Mouse (Mus musculus) stomach, postnatal 0 days (tissue): ENCODE measurements around the gene Oip5. TPM values are rescaled to one million over a fixed set of nuclear protein-coding genes. Genes with fewer than 3 reads are reported as not detected.

Source experiments
- ATAC-seq: fragments of 200-750 bp; cut with Nextera tagmentation; 2 replicates; pipeline ENCODE4 v1.8.0; 2017; ENCODE audit not compliant: low FRiP score, low TSS enrichment
- DNase-seq: peaks from one replicate; pipeline ENCODE4 v3.0.0-alpha.2; 2016; ENCODE audit warnings: low spot score
- H3K27ac ChIP-seq: fragments of 300-500 bp; sonication (generic); replicated peaks from 2 replicates; pipeline ENCODE4 v1.5.1; 2014; ENCODE audit warnings: mild to moderate bottlenecking, control low read depth
- H3K27me3 ChIP-seq: fragments of 300-500 bp; sonication (generic); 2 replicates; pipeline ENCODE4 v1.6.1; 2014; ENCODE audit warnings: low read length; ENCODE audit not compliant: control insufficient read depth, insufficient read depth
- H3K36me3 ChIP-seq: fragments of 300-500 bp; sonication (generic); 2 replicates; pipeline ENCODE4 v1.6.1; 2014; ENCODE audit warnings: low read length, mixed read lengths; ENCODE audit not compliant: control insufficient read depth, insufficient read depth
- H3K4me1 ChIP-seq: fragments of 300-500 bp; sonication (generic); replicated peaks from 2 replicates; pipeline ENCODE4 v1.6.1; 2014; ENCODE audit warnings: antibody characterized with exemption; ENCODE audit not compliant: control insufficient read depth, insufficient read depth
- H3K4me2 ChIP-seq: fragments of 300-500 bp; sonication (generic); replicated peaks from 2 replicates; pipeline ENCODE4 v1.6.1; 2014; ENCODE audit warnings: low read depth, mild to moderate bottlenecking, control low read depth, moderate library complexity
- H3K4me3 ChIP-seq: fragments of 300-500 bp; sonication (generic); 2 replicates; pipeline ENCODE4 v1.5.1; 2014; ENCODE audit warnings: low read depth, low read length, control low read depth
- H3K9ac ChIP-seq: fragments of 300-500 bp; sonication (generic); 2 replicates; pipeline ENCODE4 v1.6.1; 2014; ENCODE audit warnings: mild to moderate bottlenecking, low read length, control low read depth, mixed read lengths
- H3K9me3 ChIP-seq: fragments of 300-500 bp; sonication (generic); 2 replicates; pipeline ENCODE4 v1.6.1; 2016; ENCODE audit warnings: low read length; ENCODE audit not compliant: control insufficient read depth
- CTCF ChIP-seq: IDR thresholded peaks from 2 replicates; pipeline ENCODE4 v1.5.1; 2016; ENCODE audit warnings: antibody characterized with exemption, low read depth, mild to moderate bottlenecking, moderate library complexity
- EP300 ChIP-seq: optimal IDR thresholded peaks from 2 replicates; pipeline ENCODE3; 2016; ENCODE audit warnings: antibody characterized with exemption
- WGBS: fragments of 180-500 bp; shearing (Covaris S2); extraction: QIAGEN DNeasy Blood & Tissue Kit; methylation state at CpG from one replicate; pipeline ENCODE4 v1.1.7; 2014; 5-methylcytosine and 5-hydroxymethylcytosine counted together
- polyA plus RNA-seq: library from polyadenylated mRNA; unstranded; fragments of >200 nt; fragmentation: Nextera tagmentation; extraction: Ambion mirVana; gene quantifications from 2 replicates; pipeline ENCODE4 v1.2.1, GENCODE M21; 2015

Oip5 gene
- polyA plus RNA-seq, 1 experiment from 2014 or later: 9.3 TPM

- Histone ChIP-seq H3K4me1 (no peaks in the 10 kb centered on the region), H3K27ac (no peak overlapping the region), H3K9me3 (no peaks in the 10 kb centered on the region), H3K9ac (no peak overlapping the region), H3K27me3 (no peaks in the 10 kb centered on the region), H3K4me3 (no peak overlapping the region), H3K36me3 (peaks cover 4% of the 10 kb centered on the region; the same call in 1 of the 2 replicates), H3K4me2 (no peak overlapping the region)
- ATAC-seq (no peak), DNase-seq (no peak)
- WGBS: 84% methylated on average over 3 of the region's 3 CpGs
- TF ChIP-seq CTCF (no peak), EP300 (no peak)
These were observed 36.7 kb downstream of the Oip5 start for GRCm38 (mm10) chr2:119581571-119581970.

GRCm38 (mm10) chr2:119572471-119572870 is 45.8 kb downstream of the Oip5 start:
- no peak for TF ChIP-seq CTCF
- no peak for TF ChIP-seq EP300
- H3K4me2 ChIP-seq: no peak overlapping the region
- no peaks in the 10 kb centered on the region for H3K4me1 ChIP-seq
- peaks cover 3% of the 10 kb centered on the region; the same call in 1 of the 2 replicates for H3K36me3 ChIP-seq
- H3K9me3 ChIP-seq: no peaks in the 10 kb centered on the region
- no peak overlapping the region for H3K27ac ChIP-seq
- no peak overlapping the region for H3K4me3 ChIP-seq
- no peak for ATAC-seq
- peak; percentile 48 for DNase-seq
- WGBS: 47% methylated on average over 1 of the region's 1 CpGs
- no peaks in the 10 kb centered on the region for H3K27me3 ChIP-seq
- H3K9ac ChIP-seq: no peak overlapping the region

GRCm38 (mm10) chr2:119566182-119566855 is 52.0 kb downstream of the Oip5 start:
- no peak for TF ChIP-seq EP300
- TF ChIP-seq CTCF: no peak
- no peaks in the 10 kb centered on the region for H3K27me3 ChIP-seq
- H3K9ac ChIP-seq: no peak overlapping the region
- no peak overlapping the region for H3K4me3 ChIP-seq
- peak; percentile 60; the same call in 1 of the 2 replicates for ATAC-seq
- WGBS: 72% methylated on average over 7 of the region's 7 CpGs
- no peaks in the 10 kb centered on the region for H3K4me1 ChIP-seq
- H3K9me3 ChIP-seq: no peaks in the 10 kb centered on the region
- no peaks in the 10 kb centered on the region for H3K36me3 ChIP-seq
- DNase-seq: peak; percentile 25
- no peak overlapping the region for H3K4me2 ChIP-seq
- H3K27ac ChIP-seq: no peak overlapping the region

GRCm38 (mm10) chr2:119565284-119565683 is 53.0 kb downstream of the Oip5 start:
- no peaks in the 10 kb centered on the region for H3K9me3 ChIP-seq
- no peaks in the 10 kb centered on the region for H3K4me1 ChIP-seq
- no peak overlapping the region for H3K9ac ChIP-seq
- no peak for TF ChIP-seq CTCF
- no peak for TF ChIP-seq EP300
- 91% methylated on average over 4 of the region's 4 CpGs for WGBS
- no peak overlapping the region for H3K27ac ChIP-seq
- no peak for ATAC-seq
- no peak overlapping the region for H3K4me3 ChIP-seq
- H3K27me3 ChIP-seq: no peaks in the 10 kb centered on the region
- no peaks in the 10 kb centered on the region for H3K36me3 ChIP-seq
- no peak overlapping the region for H3K4me2 ChIP-seq
- DNase-seq: no peak

GRCm38 (mm10) chr2:119561794-119562193 is 56.5 kb downstream of the Oip5 start:
- no peak for TF ChIP-seq CTCF
- TF ChIP-seq EP300: no peak
- H3K9me3 ChIP-seq: no peaks in the 10 kb centered on the region

More at GRCm38 (mm10) chr2:119561794-119562193, 56.5 kb downstream of the Oip5 start:
- Histone ChIP-seq H3K9ac (no peak overlapping the region), H3K4me3 (no peak overlapping the region), H3K27ac (no peak overlapping the region), H3K4me2 (no peak overlapping the region), H3K27me3 (no peaks in the 10 kb centered on the region), H3K4me1 (no peaks in the 10 kb centered on the region), H3K36me3 (no peaks in the 10 kb centered on the region)
- ATAC-seq (no peak), DNase-seq (no peak)
- WGBS: 78% methylated on average over 3 of the region's 3 CpGs

Other genes starting within 250 kb of the Oip5 start
- 1.9 and 2.0 TPM in 2 replicates for gene Ino80, start 140.8 kb downstream of the Oip5 start, polyA plus RNA-seq
- 0.16 and 0.35 TPM in 2 replicates for gene Exd1, start 70.8 kb downstream of the Oip5 start, polyA plus RNA-seq
- gene Chp1, start 70.8 kb downstream of the Oip5 start, polyA plus RNA-seq: 127 and 134 TPM in 2 replicates
- 17.6 and 23.7 TPM in 2 replicates for gene Nusap1, start 171 bp downstream of the Oip5 start, polyA plus RNA-seq
- gene Ndufaf1, start 44.4 kb upstream of the Oip5 start, polyA plus RNA-seq: 28.0 and 28.6 TPM in 2 replicates
- 27.4 and 33.2 TPM in 2 replicates for gene Rtf1, start 56.6 kb upstream of the Oip5 start, polyA plus RNA-seq
- gene Itpka, start 123.9 kb upstream of the Oip5 start, polyA plus RNA-seq: 9.8 and 12.1 TPM in 2 replicates
- gene Ltk, start 142.0 kb upstream of the Oip5 start, polyA plus RNA-seq: 2.2 and 2.3 TPM in 2 replicates
- gene Rpap1, start 169.1 kb upstream of the Oip5 start, polyA plus RNA-seq: 10.1 and 10.4 TPM in 2 replicates
- 20.6 and 22.8 TPM in 2 replicates for gene Tyro3, start 179.3 kb upstream of the Oip5 start, polyA plus RNA-seq